15 mouse cellular contexts compared by ENCODE assay signal in the genomic region with DNA sequence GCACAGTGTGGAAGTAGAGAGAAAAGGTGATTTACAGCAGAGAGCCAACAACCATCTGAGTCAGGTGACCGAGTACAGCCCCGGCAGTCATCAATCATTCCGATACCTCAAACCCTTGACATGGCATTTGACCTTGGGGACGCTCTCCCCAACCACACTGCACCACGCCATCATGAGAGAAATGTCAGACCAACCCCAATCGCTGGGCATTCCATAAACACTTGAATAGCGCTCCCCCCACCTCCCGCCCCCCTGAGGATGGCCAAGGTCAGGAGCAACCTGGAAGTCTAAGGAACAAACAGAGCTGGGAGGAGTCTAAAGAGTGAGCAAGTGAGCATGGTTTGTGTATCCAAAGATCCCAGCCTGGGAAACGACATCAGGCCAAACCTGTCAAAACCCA.
"Had no signal": no experiment of that assay in that cellular context is flagged by ENCODE, and none has a peak within 500 bp of the region (broad histone marks: within the 10 kb centered on the region; RNA-seq: fewer than 3 reads in every experiment).

No protein-coding gene starts in this region.

- DNase-seq: liver, postnatal 0 days; lung, postnatal 10 days; lung, postnatal 4 days; right cerebral cortex, postnatal 14 days; right cerebral cortex, postnatal 4 days; spleen, adult 18-20 months; thymus, adult 2 months; thymus, postnatal 25 days; thymus, postnatal 4 days had no signal

- H3K9ac ChIP-seq: liver, embryonic 15.5 days; liver, postnatal 0 days; lung, embryonic 14.5 days; midbrain, embryonic 13.5 days; midbrain, embryonic 15.5 days; neural tube, embryonic 12.5 days had no signal

- H3K9me3 ChIP-seq: midbrain, embryonic 10.5 days; midbrain, embryonic 13.5 days; midbrain, embryonic 15.5 days; neural tube, embryonic 12.5 days had no signal

- H3K27ac ChIP-seq: liver, embryonic 15.5 days; midbrain, embryonic 10.5 days; midbrain, embryonic 13.5 days; midbrain, embryonic 15.5 days; neural tube, embryonic 12.5 days had no signal

- H3K4me1 ChIP-seq: liver, embryonic 15.5 days; midbrain, embryonic 10.5 days; neural tube, embryonic 12.5 days had no signal

- H3K36me3 ChIP-seq: liver, embryonic 15.5 days; midbrain, embryonic 10.5 days; midbrain, embryonic 13.5 days; midbrain, embryonic 15.5 days; neural tube, embryonic 12.5 days had no signal

- ATAC-seq: liver, postnatal 0 days; midbrain, embryonic 13.5 days; midbrain, embryonic 15.5 days had no signal

- H3K4me2 ChIP-seq: liver, embryonic 15.5 days; lung, embryonic 14.5 days; midbrain, embryonic 13.5 days; midbrain, embryonic 15.5 days; neural tube, embryonic 12.5 days had no signal

- H3K27me3 ChIP-seq: liver, embryonic 15.5 days; midbrain, embryonic 13.5 days; midbrain, embryonic 15.5 days; neural tube, embryonic 12.5 days had no signal

- H3K4me3 ChIP-seq: liver, embryonic 15.5 days; midbrain, embryonic 10.5 days; midbrain, embryonic 13.5 days; midbrain, embryonic 15.5 days; neural tube, embryonic 12.5 days had no signal
